Mouse (Mus musculus): ENCODE measurements around the gene Rnf180.

GRCm38 (mm10) chr13:105165441-105165840 lies 129.2 kb downstream of the Rnf180 start:
- no peak for TF ChIP-seq CTCF (IDR thresholded peaks at IDR 0.05; ENCODE audit: insufficient read depth, low read depth, low read length)
- no peak for TF ChIP-seq POLR2A (IDR thresholded peaks at IDR 0.05; ENCODE audit: insufficient read depth, low read depth, low read length)

Measured in olfactory bulb, adult 2 months (tissue).